Mouse (Mus musculus) stomach, adult 2 months (tissue): ENCODE data around the gene Pnldc1. TPM values are rescaled to one million over a fixed set of nuclear protein-coding genes. Genes with fewer than 3 reads are reported as not detected.

Experiments
- polyA plus RNA-seq: library from polyadenylated mRNA; depleted of rRNA; stranded (reverse); fragments of >200 nt; gene quantifications from 2 replicates; pipeline ENCODE4 v1.2.3, GENCODE M21; 2012; rRNA removed

Pnldc1 gene
- 0.21 and 0.35 TPM in 2 replicates for polyA plus RNA-seq

GRCm38 (mm10) chr17:12909361-12910280 lies at the start of gene Pnldc1:
Gene Pnldc1 (minus strand): TSS chr17:12910230.

GRCm38 (mm10) chr17:12940151-12940805 lies 30.2 kb upstream of the Pnldc1 start, which contains the start of gene Acat3:
Gene Acat3 (minus strand): TSS chr17:12940600.

GRCm38 (mm10) chr17:12915881-12916583 lies 6.0 kb upstream of the Pnldc1 start, which contains the start of gene Mrpl18:
Gene Mrpl18 (minus strand): TSS chr17:12916345.

GRCm38 (mm10) chr17:12915488-12915880 lies 5.5 kb upstream of the Pnldc1 start, which contains the start of gene Tcp1:
Gene Tcp1 (plus strand): TSS chr17:12915701.

GRCm38 (mm10) chr17:12875734-12876133 lies 34.3 kb downstream of the Pnldc1 start, which contains the start of gene Mrgprh:
Gene Mrgprh (plus strand): TSS chr17:12876034.

GRCm38 (mm10) chr17:12868043-12868442 lies 42.0 kb downstream of the Pnldc1 start, which contains the start of gene Mas1:
Gene Mas1 (minus strand): TSS chr17:12868143.

Other genes with a start within 250 kb of the Pnldc1 start
- 3.0 and 3.7 TPM in 2 replicates for gene Slc22a1, start 234.4 kb downstream of the Pnldc1 start, polyA plus RNA-seq
- gene Igf2r, start 140.6 kb downstream of the Pnldc1 start, polyA plus RNA-seq: 6.3 and 7.0 TPM in 2 replicates
- 0.05 TPM in 1 of 2 replicates, not detected in the other for gene Mas1, start 42.1 kb downstream of the Pnldc1 start, polyA plus RNA-seq
- gene Mrgprh, start 34.2 kb downstream of the Pnldc1 start, polyA plus RNA-seq: 0.05 and 0.10 TPM in 2 replicates
- 11.3 and 13.8 TPM in 2 replicates for gene Tcp1, start 5.5 kb upstream of the Pnldc1 start, polyA plus RNA-seq
- gene Mrpl18, start 6.1 kb upstream of the Pnldc1 start, polyA plus RNA-seq: 11.7 and 12.8 TPM in 2 replicates
- gene Acat3, start 30.4 kb upstream of the Pnldc1 start, polyA plus RNA-seq: 0.09 TPM in 1 of 2 replicates, not detected in the other
- 2.6 and 3.9 TPM in 2 replicates for gene Acat2, start 50.5 kb upstream of the Pnldc1 start, polyA plus RNA-seq
- 4.1 TPM in 2 replicates for gene Wtap, start 83.9 kb upstream of the Pnldc1 start, polyA plus RNA-seq
- gene Sod2, start 96.6 kb upstream of the Pnldc1 start, polyA plus RNA-seq: 221 and 432 TPM in 2 replicates
- not detected in 2 replicates for gene Gpr31b, start 142.1 kb upstream of the Pnldc1 start, polyA plus RNA-seq
- gene Tcp10b, start 150.9 kb upstream of the Pnldc1 start, polyA plus RNA-seq: 0.02 TPM in 1 of 2 replicates, not detected in the other
- gene Unc93a, start 221.6 kb upstream of the Pnldc1 start, polyA plus RNA-seq: 0.03 TPM in 1 of 2 replicates, not detected in the other